Mouse (Mus musculus): ENCODE measurements at regions not wholly inside any gene's neighbourhood (a gene's known extent, or its start where the extent isn't known, plus 50 kb on each side); places are given as distances from the start of the nearest gene placed in this dataset.

- H3K9me3 ChIP-seq (replicated peaks): no peaks in the 10 kb centered on the region
- no peak for ATAC-seq (ENCODE audit: extremely low read depth, insufficient number of reproducible peaks, low FRiP score, poor library complexity, severe bottlenecking)
- no peaks in the 10 kb centered on the region for H3K36me3 ChIP-seq (replicated peaks)
- H3K4me1 ChIP-seq (ENCODE audit: insufficient read depth, low read depth, low read length): no peaks in the 10 kb centered on the region
- DNase-seq (ENCODE audit: low spot score): no peak
- H3K27me3 ChIP-seq (ENCODE audit: insufficient read depth, low read length): no peaks in the 10 kb centered on the region
- no peak overlapping the region for H3K4me3 ChIP-seq (ENCODE audit: low read depth, low read length)
- TF ChIP-seq POLR2AphosphoS5 (IDR thresholded peaks at IDR 0.05; ENCODE audit: insufficient replicate concordance, low read depth, low read length) (no peak), GATA2 (IDR thresholded peaks at IDR 0.05; ENCODE audit: borderline replicate concordance, low read depth, low read length) (no peak), TAL1 (conservative IDR thresholded peaks at IDR 0.05; ENCODE audit: low read depth, low read length) (no peak), GATA1 (IDR thresholded peaks at IDR 0.05; ENCODE audit: borderline replicate concordance, low read length) (no peak), CTCF (IDR thresholded peaks at IDR 0.05; ENCODE audit: low read depth, low read length) (no peak)
These were observed 255.4 kb upstream of the Nbea start for GRCm38 (mm10) chr3:56438900-56439299.

GRCm38 (mm10) chr3:56438020-56438747 lies 254.7 kb upstream of the Nbea start:
- no peaks in the 10 kb centered on the region for H3K4me1 ChIP-seq (ENCODE audit: insufficient read depth, low read depth, low read length)
- H3K36me3 ChIP-seq (replicated peaks): no peaks in the 10 kb centered on the region
- ATAC-seq (ENCODE audit: extremely low read depth, insufficient number of reproducible peaks, low FRiP score, poor library complexity, severe bottlenecking): no peak
- H3K27me3 ChIP-seq (ENCODE audit: insufficient read depth, low read length): no peaks in the 10 kb centered on the region
- H3K9me3 ChIP-seq (replicated peaks): no peaks in the 10 kb centered on the region; the same call in 1 of the 2 replicates
- H3K4me3 ChIP-seq (ENCODE audit: low read depth, low read length): no peak overlapping the region
- TF ChIP-seq POLR2AphosphoS5 (IDR thresholded peaks at IDR 0.05; ENCODE audit: insufficient replicate concordance, low read depth, low read length) (no peak), TAL1 (conservative IDR thresholded peaks at IDR 0.05; ENCODE audit: low read depth, low read length) (no peak), GATA2 (IDR thresholded peaks at IDR 0.05; ENCODE audit: borderline replicate concordance, low read depth, low read length) (no peak), CTCF (IDR thresholded peaks at IDR 0.05; ENCODE audit: low read depth, low read length) (no peak), GATA1 (IDR thresholded peaks at IDR 0.05; ENCODE audit: borderline replicate concordance, low read length) (no peak)
- DNase-seq (ENCODE audit: low spot score): no peak

- Histone ChIP-seq H3K36me3 (replicated peaks) (no peaks in the 10 kb centered on the region), H3K4me1 (ENCODE audit: insufficient read depth, low read depth, low read length) (no peaks in the 10 kb centered on the region), H3K9me3 (replicated peaks) (no peaks in the 10 kb centered on the region; the same call in 1 of the 2 replicates), H3K4me3 (ENCODE audit: low read depth, low read length) (no peak overlapping the region), H3K27me3 (ENCODE audit: insufficient read depth, low read length) (no peaks in the 10 kb centered on the region)
- no peak for DNase-seq (ENCODE audit: low spot score)
- TF ChIP-seq POLR2AphosphoS5 (IDR thresholded peaks at IDR 0.05; ENCODE audit: insufficient replicate concordance, low read depth, low read length): no peak
- TF ChIP-seq TAL1 (conservative IDR thresholded peaks at IDR 0.05; ENCODE audit: low read depth, low read length): no peak
- TF ChIP-seq GATA1 (IDR thresholded peaks at IDR 0.05; ENCODE audit: borderline replicate concordance, low read length): no peak
- no peak for TF ChIP-seq GATA2 (IDR thresholded peaks at IDR 0.05; ENCODE audit: borderline replicate concordance, low read depth, low read length)
- no peak for TF ChIP-seq CTCF (IDR thresholded peaks at IDR 0.05; ENCODE audit: low read depth, low read length)
- no peak for ATAC-seq (ENCODE audit: extremely low read depth, insufficient number of reproducible peaks, low FRiP score, poor library complexity, severe bottlenecking)
These were observed 253.6 kb upstream of the Nbea start for GRCm38 (mm10) chr3:56437058-56437457.

GRCm38 (mm10) chr3:56433495-56433894 lies 250.0 kb upstream of the Nbea start:
- Histone ChIP-seq H3K4me1 (ENCODE audit: insufficient read depth, low read depth, low read length) (no peaks in the 10 kb centered on the region), H3K9me3 (replicated peaks) (peaks cover 2% of the 10 kb centered on the region; the same call in 1 of the 2 replicates), H3K27me3 (ENCODE audit: insufficient read depth, low read length) (no peaks in the 10 kb centered on the region), H3K36me3 (replicated peaks) (no peaks in the 10 kb centered on the region), H3K4me3 (ENCODE audit: low read depth, low read length) (no peak overlapping the region)
- ATAC-seq (ENCODE audit: extremely low read depth, insufficient number of reproducible peaks, low FRiP score, poor library complexity, severe bottlenecking) (no peak), DNase-seq (ENCODE audit: low spot score) (no peak)
- TF ChIP-seq CTCF (IDR thresholded peaks at IDR 0.05; ENCODE audit: low read depth, low read length): no peak
- no peak for TF ChIP-seq GATA2 (IDR thresholded peaks at IDR 0.05; ENCODE audit: borderline replicate concordance, low read depth, low read length)
- no peak for TF ChIP-seq TAL1 (conservative IDR thresholded peaks at IDR 0.05; ENCODE audit: low read depth, low read length)
- TF ChIP-seq GATA1 (IDR thresholded peaks at IDR 0.05; ENCODE audit: borderline replicate concordance, low read length): no peak
- no peak for TF ChIP-seq POLR2AphosphoS5 (IDR thresholded peaks at IDR 0.05; ENCODE audit: insufficient replicate concordance, low read depth, low read length)

GRCm38 (mm10) chr3:56427201-56427600 lies 243.7 kb upstream of the Nbea start:
- H3K4me3 ChIP-seq (ENCODE audit: low read depth, low read length): no peak overlapping the region
- no peak for TF ChIP-seq TAL1 (conservative IDR thresholded peaks at IDR 0.05; ENCODE audit: low read depth, low read length)
- DNase-seq (ENCODE audit: low spot score) (no peak), ATAC-seq (ENCODE audit: extremely low read depth, insufficient number of reproducible peaks, low FRiP score, poor library complexity, severe bottlenecking) (no peak)
- H3K9me3 ChIP-seq (replicated peaks): peaks cover 8% of the 10 kb centered on the region
- no peaks in the 10 kb centered on the region for H3K4me1 ChIP-seq (ENCODE audit: insufficient read depth, low read depth, low read length)
- no peaks in the 10 kb centered on the region for H3K27me3 ChIP-seq (ENCODE audit: insufficient read depth, low read length)
- no peaks in the 10 kb centered on the region for H3K36me3 ChIP-seq (replicated peaks)

- Histone ChIP-seq H3K4me3 (ENCODE audit: low read depth, low read length) (no peak overlapping the region), H3K27me3 (ENCODE audit: insufficient read depth, low read length) (no peaks in the 10 kb centered on the region), H3K9me3 (replicated peaks) (peaks cover 5% of the 10 kb centered on the region; the same call in 1 of the 2 replicates), H3K4me1 (ENCODE audit: insufficient read depth, low read depth, low read length) (no peaks in the 10 kb centered on the region), H3K36me3 (replicated peaks) (no peaks in the 10 kb centered on the region)
- no peak for ATAC-seq (ENCODE audit: extremely low read depth, insufficient number of reproducible peaks, low FRiP score, poor library complexity, severe bottlenecking)
- TF ChIP-seq CTCF (IDR thresholded peaks at IDR 0.05; ENCODE audit: low read depth, low read length) (no peak), GATA1 (IDR thresholded peaks at IDR 0.05; ENCODE audit: borderline replicate concordance, low read length) (no peak), POLR2AphosphoS5 (IDR thresholded peaks at IDR 0.05; ENCODE audit: insufficient replicate concordance, low read depth, low read length) (no peak), TAL1 (conservative IDR thresholded peaks at IDR 0.05; ENCODE audit: low read depth, low read length) (no peak), GATA2 (IDR thresholded peaks at IDR 0.05; ENCODE audit: borderline replicate concordance, low read depth, low read length) (no peak)
- no peak for DNase-seq (ENCODE audit: low spot score)
These were observed 214.5 kb upstream of the Nbea start for GRCm38 (mm10) chr3:56397851-56398496.

Data from G1E (cell line).